In the genomic region with DNA sequence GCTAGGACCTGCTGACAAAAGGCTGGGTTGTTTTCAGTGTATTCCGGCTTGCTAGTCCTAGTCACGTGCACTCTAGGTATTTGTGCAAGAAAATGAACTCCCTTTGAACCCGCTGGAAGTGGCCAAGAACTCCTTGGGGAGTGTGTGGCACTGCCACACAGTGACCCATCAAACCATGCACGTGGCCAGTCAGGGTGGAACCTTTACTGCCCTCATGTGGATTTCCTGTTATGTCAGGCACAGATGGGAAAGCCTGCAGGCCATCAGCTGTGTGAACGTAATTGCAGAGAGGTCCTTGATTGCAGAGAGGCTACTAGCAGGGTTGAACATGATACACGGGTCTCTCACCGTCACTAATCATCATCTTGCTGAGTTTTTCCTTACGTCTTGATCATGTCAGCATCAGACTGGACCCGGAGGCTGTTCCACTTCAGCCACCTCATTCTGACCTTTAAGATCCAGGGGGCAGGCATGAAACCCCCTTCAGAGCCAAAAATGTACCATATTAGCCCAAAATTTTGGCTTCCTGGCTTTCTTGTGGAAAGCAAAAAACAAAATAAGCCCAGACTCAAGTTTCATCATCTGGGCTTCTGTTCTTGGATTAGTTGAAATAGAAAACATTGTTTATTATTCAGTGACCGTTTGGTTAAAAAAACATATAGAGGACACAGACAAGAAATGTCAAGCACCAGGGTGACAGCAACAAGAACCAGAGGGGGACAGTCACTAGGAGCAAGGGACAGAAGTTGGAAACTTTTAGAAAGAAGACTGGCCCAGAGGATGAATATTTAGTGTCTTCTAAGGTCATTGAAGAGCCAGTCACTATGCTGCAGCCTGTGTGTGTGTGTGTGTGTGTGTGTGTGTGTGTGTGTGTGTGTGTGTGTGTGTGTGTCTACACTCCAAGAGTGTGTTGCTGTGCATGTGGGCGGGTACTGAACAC, we compare ENCODE assay signal across 11 mouse cellular contexts.
DNase-seq lines count a peak whose midpoint lies in the region; ATAC-seq and TF ChIP-seq lines count a peak whose summit lies in the region.
"Had no signal": no experiment of that assay in that cellular context is flagged by ENCODE, and none has a peak within 500 bp of the region (broad histone marks: within the 10 kb centered on the region; RNA-seq: fewer than 3 reads in every experiment).

No protein-coding gene starts in this region.

- H3K79me2 ChIP-seq in liver, adult 2 months (ENCODE audit: control insufficient read depth, insufficient read depth, low read length) = no peaks in the 10 kb centered on the region

- no peak for ATAC-seq in liver, postnatal 0 days
- ATAC-seq: hindbrain, postnatal 0 days had no signal

- no peak overlapping the region for H3K4me2 ChIP-seq in liver, postnatal 0 days (ENCODE audit: low read depth, low read length)

- H3K27ac ChIP-seq in liver, adult 2 months (replicated peaks; ENCODE audit: insufficient read depth, low read depth, low read length) = peak overlapping the region; percentile 6; the same call in 1 of the 2 replicates
- no peak overlapping the region for H3K27ac ChIP-seq in liver, postnatal 0 days (ENCODE audit: low read depth)
- H3K27ac ChIP-seq: heart, embryonic 10.5 days; hindbrain, postnatal 0 days had no signal

- 71% methylated on average over 11 of the region's 11 CpGs for WGBS in liver, adult 2 months
- 59% methylated on average over 11 of the region's 11 CpGs for WGBS in liver, postnatal 0 days (ENCODE audit: insufficient replicate concordance)

- no peak for TF ChIP-seq EP300 in liver, postnatal 0 days (IDR thresholded peaks at IDR 0.05; ENCODE audit: low read depth)

- H3K9me3 ChIP-seq in liver, postnatal 0 days (ENCODE audit: low read length) = no peaks in the 10 kb centered on the region
- H3K9me3 ChIP-seq: heart, embryonic 10.5 days had no signal

- no peaks in the 10 kb centered on the region for H3K4me1 ChIP-seq in liver, adult 2 months (ENCODE audit: control insufficient read depth, insufficient read depth, low read length)
- H3K4me1 ChIP-seq in liver, postnatal 0 days (ENCODE audit: insufficient read depth) = no peaks in the 10 kb centered on the region

- no peaks in the 10 kb centered on the region for H3K27me3 ChIP-seq in liver, adult 2 months (ENCODE audit: control insufficient read depth, insufficient read depth, low read length)
- no peaks in the 10 kb centered on the region for H3K27me3 ChIP-seq in liver, postnatal 0 days (ENCODE audit: insufficient read depth, low read length)

- H3K9ac ChIP-seq in liver, adult 2 months (ENCODE audit: low read depth, low read length) = no peak overlapping the region
- no peak overlapping the region for H3K9ac ChIP-seq in liver, postnatal 0 days (replicated peaks)

- TF ChIP-seq CTCF in liver, adult 2 months (IDR thresholded peaks at IDR 0.05; ENCODE audit: low read depth, low read length) = no peak
- no peak for TF ChIP-seq CTCF in liver, postnatal 0 days (IDR thresholded peaks at IDR 0.05; ENCODE audit: low read depth)

- TF ChIP-seq POLR2A in liver, adult 2 months (IDR thresholded peaks at IDR 0.05; ENCODE audit: extremely low read depth, insufficient read depth, low read length) = no peak

- peak; percentile 64 for DNase-seq in adrenal gland, postnatal 10 days
- no peak for DNase-seq in adrenal gland, adult 18-20 months (ENCODE audit: low spot score in 2 of 2)
- no peak for DNase-seq in liver, adult 2 months (ENCODE audit: extremely low read depth, low read depth, low spot score)
- DNase-seq in liver, postnatal 0 days = no peak
- peak; percentile 47 to 51 for DNase-seq in kidney, adult 8-10 months
- DNase-seq in lung, postnatal 36 days = peak; percentile 31
- no peak for DNase-seq in right cerebral cortex, postnatal 14 days
- no peak for DNase-seq in layer of hippocampus, adult 9-10 months (ENCODE audit: low spot score)
- DNase-seq: cerebellum, adult 9-11 months had no signal

- H3K36me3 ChIP-seq in liver, adult 2 months (ENCODE audit: control insufficient read depth, insufficient read depth, low read length) = no peaks in the 10 kb centered on the region
- H3K36me3 ChIP-seq in liver, postnatal 0 days (replicated peaks; ENCODE audit: insufficient read depth, low read length) = no peaks in the 10 kb centered on the region
- H3K36me3 ChIP-seq: heart, embryonic 10.5 days had no signal

- H3K4me3 ChIP-seq in liver, adult 2 months (ENCODE audit: insufficient read depth, low read depth, low read length) = no peak overlapping the region
- no peak overlapping the region for H3K4me3 ChIP-seq in liver, postnatal 0 days (ENCODE audit: low read depth, low read length)
- H3K4me3 ChIP-seq: heart, embryonic 10.5 days had no signal

Comparison
In these comparisons a context has a peak if more than half of its experiments do, and no peak if none do; other contexts are left out.
1. DNase-seq: peak in adrenal gland, postnatal 10 days (single experiment), kidney, adult 8-10 months (2 of 2) and lung, postnatal 36 days (single experiment); none in adrenal gland, adult 18-20 months (0 of 2), liver, adult 2 months (single experiment), liver, postnatal 0 days (single experiment), right cerebral cortex, postnatal 14 days (single experiment) and layer of hippocampus, adult 9-10 months (single experiment).